Mouse (Mus musculus) heart, embryonic 14.5 days (tissue): ENCODE results near the gene Vcl. TPM values are rescaled to one million over a fixed set of nuclear protein-coding genes. Genes with fewer than 3 reads are reported as not detected.

Experiments used
- ATAC-seq: fragments of 200-750 bp; cut with Nextera tagmentation; 2 replicates; pipeline ENCODE4 v1.8.0; 2017; ENCODE audit warnings: low read depth, moderate TSS enrichment; ENCODE audit not compliant: insufficient number of reproducible peaks, insufficient read depth, low FRiP score
- H3K27ac ChIP-seq, 2 experiments: fragments of 200-500 bp in 1 of 2; fragments of 300-500 bp in 1 of 2; sonication (generic) in 1 of 2; replicated peaks in 1 of 2; 2 replicates each; pipeline ENCODE4 v1.5.1; 2012 to 2014; ENCODE audit warnings: low read depth in 2 of 2, low read length in 2 of 2, control low read depth in 1 of 2, mild to moderate bottlenecking in 1 of 2, mixed read lengths in 1 of 2; ENCODE audit not compliant: control insufficient read depth in 1 of 2, insufficient read depth in 1 of 2
- H3K27me3 ChIP-seq: fragments of 300-500 bp; sonication (generic); 2 replicates; pipeline ENCODE4 v1.6.1; 2014; ENCODE audit warnings: mild to moderate bottlenecking, low read length, control low read depth; ENCODE audit not compliant: control insufficient read depth, insufficient read depth
- H3K36me3 ChIP-seq: fragments of 300-500 bp; sonication (generic); 2 replicates; pipeline ENCODE4 v1.6.1; 2014; ENCODE audit warnings: mild to moderate bottlenecking, control low read depth, low read length, mixed read lengths; ENCODE audit not compliant: control insufficient read depth, insufficient read depth
- H3K4me1 ChIP-seq, 2 experiments: fragments of 200-500 bp in 1 of 2; fragments of 300-500 bp in 1 of 2; sonication (generic) in 1 of 2; 2 replicates each; pipeline ENCODE4 v1.6.1; 2012 to 2014; ENCODE audit warnings: low read length in 2 of 2, control low read depth in 1 of 2, mixed read lengths in 1 of 2; ENCODE audit not compliant: control insufficient read depth in 2 of 2, insufficient read depth in 2 of 2
- H3K4me2 ChIP-seq: fragments of 300-500 bp; sonication (generic); 2 replicates; pipeline ENCODE4 v1.6.1; 2014; ENCODE audit warnings: mild to moderate bottlenecking, low read length
- H3K4me3 ChIP-seq, 2 experiments: fragments of 200-500 bp in 1 of 2; fragments of 300-500 bp in 1 of 2; sonication (generic) in 1 of 2; 2 replicates each; pipeline ENCODE4 v1.5.1; 2012 to 2014; ENCODE audit warnings: low read length in 2 of 2, mild to moderate bottlenecking in 2 of 2, control low read depth in 1 of 2, low read depth in 1 of 2, moderate library complexity in 1 of 2; ENCODE audit not compliant: control insufficient read depth in 1 of 2, insufficient read depth in 1 of 2
- H3K9ac ChIP-seq: fragments of 300-500 bp; sonication (generic); 2 replicates; pipeline ENCODE4 v1.6.1; 2014; ENCODE audit warnings: mild to moderate bottlenecking, low read length
- H3K9me3 ChIP-seq: fragments of 300-500 bp; sonication (generic); 2 replicates; pipeline ENCODE4 v1.6.1; 2016; ENCODE audit warnings: low read length, control low read depth; ENCODE audit not compliant: control insufficient read depth
- WGBS: fragments of 180-500 bp; shearing (Covaris S2); extraction: QIAGEN DNeasy Blood & Tissue Kit; methylation state at CpG from one replicate; pipeline ENCODE4 v1.1.7; 2014; 5-methylcytosine and 5-hydroxymethylcytosine counted together
- polyA plus RNA-seq: library from polyadenylated mRNA; unstranded; fragments of >200 nt; fragmentation: Nextera tagmentation; extraction: Ambion mirVana; gene quantifications from 2 replicates; pipeline ENCODE4 v1.2.1, GENCODE M21; 2014

Vcl gene
- polyA plus RNA-seq, 1 experiment from 2014 or later: 100.0 TPM

- Histone ChIP-seq H3K4me3 (peak overlapping the region in 1 of 2 experiments; percentile 74; a peak in 1 of 4 replicates), H3K9me3 (no peaks in the 10 kb centered on the region), H3K27ac (peak overlapping the region; percentile 24 to 59; a peak in 3 of 4 replicates), H3K4me2 (peak overlapping the region; percentile 66), H3K9ac (0 out of 2 replicates have a peak overlapping the region, but pooled peaks have one; percentile 83), H3K36me3 (no peaks in the 10 kb centered on the region), H3K4me1 (peaks cover 10 to 59% of the 10 kb centered on the region in 2 experiments), H3K27me3 (no peaks in the 10 kb centered on the region)
- WGBS: 14% methylated on average over 4 of the region's 4 CpGs
- no peak for ATAC-seq
These were observed 148.7 kb downstream of the Vcl start for GRCm38 (mm10) chr14:21077939-21078338.

DNA sequence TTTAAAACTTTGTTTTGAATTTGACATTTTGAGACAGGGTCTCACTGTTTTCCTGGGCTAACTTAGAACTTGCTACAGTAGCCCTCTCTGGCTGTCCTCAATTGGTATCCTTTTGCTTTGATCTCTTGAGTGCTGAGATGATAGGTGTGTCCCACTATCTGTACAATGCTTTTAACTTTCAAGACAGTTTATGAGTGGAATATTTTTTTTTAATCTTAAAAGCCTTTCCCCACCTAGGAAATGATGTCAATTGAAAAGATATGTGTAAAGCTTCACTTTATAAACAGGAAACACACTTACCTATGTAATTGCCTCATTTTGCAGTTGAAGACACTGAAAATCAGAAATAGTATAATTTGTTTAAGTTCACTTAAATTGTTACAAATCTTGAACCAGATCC, 149.3 kb downstream of the Vcl start:
- Histone ChIP-seq H3K27me3 (no peaks in the 10 kb centered on the region), H3K4me1 (peaks cover 11 to 61% of the 10 kb centered on the region in 2 experiments), H3K4me3 (no peak overlapping the region), H3K9ac (no peak overlapping the region), H3K27ac (peak overlapping the region in 1 of 2 experiments; percentile 59; a peak in 2 of 4 replicates), H3K36me3 (no peaks in the 10 kb centered on the region), H3K9me3 (no peaks in the 10 kb centered on the region), H3K4me2 (peak overlapping the region; percentile 66)
- ATAC-seq: no peak

- H3K4me2 ChIP-seq: 0 out of 2 replicates have a peak overlapping the region, but pooled peaks have one; percentile 8
- no peaks in the 10 kb centered on the region for H3K9me3 ChIP-seq
- ATAC-seq: no peak
- no peak overlapping the region for H3K9ac ChIP-seq
- H3K36me3 ChIP-seq: no peaks in the 10 kb centered on the region
- H3K4me1 ChIP-seq: peaks cover 21 to 63% of the 10 kb centered on the region in 2 experiments
- peak overlapping the region; percentile 35 to 52; a peak in 2 of 4 replicates for H3K27ac ChIP-seq
- WGBS: 11% methylated on average over 1 of the region's 1 CpGs
- H3K4me3 ChIP-seq: no peak overlapping the region
- no peaks in the 10 kb centered on the region for H3K27me3 ChIP-seq
These were observed 153.6 kb downstream of the Vcl start for GRCm38 (mm10) chr14:21082823-21083222.

Other genes starting within 250 kb of the Vcl start
- gene Fut11, start 234.4 kb upstream of the Vcl start, polyA plus RNA-seq: 16.5 and 17.8 TPM in 2 replicates
- 216 and 225 TPM in 2 replicates for gene Chchd1, start 226.4 kb upstream of the Vcl start, polyA plus RNA-seq
- 21.7 and 25.4 TPM in 2 replicates for gene Zswim8, start 221.8 kb upstream of the Vcl start, polyA plus RNA-seq
- 16.8 and 20.9 TPM in 2 replicates for gene Ndst2, start 194.8 kb upstream of the Vcl start, polyA plus RNA-seq
- gene Camk2g, start 135.3 kb upstream of the Vcl start, polyA plus RNA-seq: 64.0 and 72.1 TPM in 2 replicates
- gene Plau, start 92.7 kb upstream of the Vcl start, polyA plus RNA-seq: 1.5 and 1.7 TPM in 2 replicates
- gene Ap3m1, start 123.1 kb downstream of the Vcl start, polyA plus RNA-seq: 63.2 and 72.3 TPM in 2 replicates
- gene Adk, start 123.2 kb downstream of the Vcl start, polyA plus RNA-seq: 250 and 263 TPM in 2 replicates